Mouse (Mus musculus) limb, embryonic 15.5 days (tissue): ENCODE measurements around the gene Atrnl1. TPM values are rescaled to one million over a fixed set of nuclear protein-coding genes. Genes with fewer than 3 reads are reported as not detected.

Source experiments
- ATAC-seq: fragments of 200-750 bp; cut with Nextera tagmentation; 2 replicates; pipeline ENCODE4 v1.8.0; 2017; ENCODE audit warnings: low read depth, moderate TSS enrichment; ENCODE audit not compliant: insufficient number of reproducible peaks, low FRiP score, low TSS enrichment
- H3K27ac ChIP-seq: fragments of 300-500 bp; sonication (generic); 2 replicates; pipeline ENCODE4 v1.5.1; 2015; ENCODE audit warnings: moderate library complexity, mild to moderate bottlenecking, inconsistent platforms
- H3K27me3 ChIP-seq: fragments of 300-500 bp; sonication (generic); 2 replicates; pipeline ENCODE4 v1.6.1; 2015; ENCODE audit warnings: inconsistent platforms
- H3K36me3 ChIP-seq: fragments of 300-500 bp; sonication (generic); 2 replicates; pipeline ENCODE4 v1.6.1; 2015; ENCODE audit warnings: inconsistent platforms
- H3K4me1 ChIP-seq: fragments of 300-500 bp; sonication (generic); 2 replicates; pipeline ENCODE4 v1.6.1; 2015; ENCODE audit warnings: inconsistent platforms
- H3K4me2 ChIP-seq: fragments of 300-500 bp; sonication (generic); 2 replicates; pipeline ENCODE4 v1.6.1; 2015; ENCODE audit warnings: mild to moderate bottlenecking, inconsistent platforms
- H3K4me3 ChIP-seq: fragments of 300-500 bp; sonication (generic); 2 replicates; pipeline ENCODE4 v1.5.1; 2015; ENCODE audit warnings: mild to moderate bottlenecking, inconsistent platforms
- H3K9ac ChIP-seq: fragments of 300-500 bp; sonication (generic); 2 replicates; pipeline ENCODE4 v1.6.1; 2015; ENCODE audit warnings: inconsistent platforms
- H3K9me3 ChIP-seq: fragments of 300-500 bp; sonication (generic); 2 replicates; pipeline ENCODE4 v1.6.1; 2016; ENCODE audit warnings: inconsistent platforms
- WGBS: fragments of 180-500 bp; shearing (Covaris S2); methylation state at CpG from one replicate; pipeline ENCODE4 v1.1.7; 2015; 5-methylcytosine and 5-hydroxymethylcytosine counted together
- polyA plus RNA-seq: library from polyadenylated mRNA; unstranded; fragments of >200 nt; fragmentation: Nextera tagmentation; extraction: Ambion mirVana; gene quantifications from 2 replicates; pipeline ENCODE4 v1.2.1, GENCODE M21; 2015

Atrnl1 gene
- polyA plus RNA-seq, 1 experiment from 2014 or later, result 7.7 TPM

DNA sequence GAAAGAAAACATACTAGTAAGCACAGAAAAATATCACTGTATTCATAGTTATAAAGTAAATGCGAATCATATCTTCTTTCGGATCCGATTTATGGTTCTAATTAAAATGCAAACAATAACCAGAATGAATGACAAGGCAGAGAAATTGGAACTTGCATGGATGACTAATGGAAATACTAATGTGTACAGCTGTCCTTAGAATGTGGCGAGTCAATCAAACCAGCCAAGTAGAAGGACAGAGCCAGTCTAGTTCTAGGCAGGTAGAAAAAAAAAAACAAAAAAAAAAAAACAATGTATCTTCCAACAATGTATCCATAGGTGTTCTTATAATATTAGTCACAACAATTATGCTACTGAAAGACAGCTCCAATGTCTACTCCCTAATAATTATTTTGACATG lies 116.2 kb downstream of the Atrnl1 start:
- H3K27me3 ChIP-seq, result no peaks in the 10 kb centered on the region
- no peak overlapping the region for H3K4me3 ChIP-seq
- no peaks in the 10 kb centered on the region; the same call in 1 of the 2 replicates for H3K4me1 ChIP-seq
- H3K4me2 ChIP-seq, result no peak overlapping the region
- no peaks in the 10 kb centered on the region for H3K9me3 ChIP-seq
- no peak overlapping the region for H3K9ac ChIP-seq
- no peak overlapping the region for H3K27ac ChIP-seq
- WGBS, result 91% methylated on average over 4 of the region's 4 CpGs
- H3K36me3 ChIP-seq, result peaks cover 21% of the 10 kb centered on the region
- ATAC-seq, result no peak

DNA sequence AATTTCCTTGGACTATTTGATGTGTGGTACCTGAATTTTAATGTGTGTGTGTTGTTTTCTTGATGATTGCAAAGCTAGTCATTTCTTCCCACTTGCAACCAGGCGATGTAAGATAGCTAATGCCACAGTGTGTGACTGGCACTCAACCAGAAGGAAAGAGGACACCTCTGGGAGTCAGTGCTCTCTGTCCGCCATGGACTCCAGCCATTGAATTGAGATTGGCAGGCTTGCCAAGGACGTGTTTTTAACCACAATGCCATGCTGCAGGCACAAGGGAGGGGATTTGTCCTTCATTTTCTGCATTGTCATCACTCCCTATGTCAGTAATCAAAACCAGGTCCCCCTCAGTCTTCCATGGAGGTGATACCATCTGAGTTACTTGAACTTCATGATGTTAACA lies 126.6 kb downstream of the Atrnl1 start:
- Histone ChIP-seq H3K9ac (no peak overlapping the region), H3K27ac (no peak overlapping the region), H3K27me3 (no peaks in the 10 kb centered on the region), H3K9me3 (no peaks in the 10 kb centered on the region), H3K4me1 (no peaks in the 10 kb centered on the region), H3K4me3 (no peak overlapping the region), H3K4me2 (no peak overlapping the region), H3K36me3 (peaks cover 15% of the 10 kb centered on the region)
- no peak for ATAC-seq
- WGBS, result 82% methylated on average over 3 of the region's 3 CpGs

DNA sequence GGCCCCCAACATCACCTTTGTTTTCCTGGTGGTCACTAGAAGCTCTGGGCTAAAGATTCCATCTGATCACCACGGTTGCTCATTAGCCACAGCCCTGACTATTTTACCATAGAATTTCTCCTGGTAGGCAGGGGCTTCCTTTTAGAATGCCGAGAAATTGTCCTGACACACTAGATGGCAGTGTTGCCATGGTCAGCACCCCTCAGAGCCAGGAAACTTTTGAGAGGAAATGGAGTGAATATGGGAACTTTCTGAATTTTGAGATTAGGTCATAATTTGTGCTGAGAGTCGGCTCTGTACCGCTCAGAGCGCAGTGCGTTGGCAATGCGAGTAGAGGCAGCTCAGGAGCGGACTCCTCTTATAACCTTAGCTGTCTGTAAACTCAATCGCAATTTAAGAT lies 134.7 kb downstream of the Atrnl1 start:
- H3K27me3 ChIP-seq, result no peaks in the 10 kb centered on the region
- ATAC-seq, result no peak

DNA sequence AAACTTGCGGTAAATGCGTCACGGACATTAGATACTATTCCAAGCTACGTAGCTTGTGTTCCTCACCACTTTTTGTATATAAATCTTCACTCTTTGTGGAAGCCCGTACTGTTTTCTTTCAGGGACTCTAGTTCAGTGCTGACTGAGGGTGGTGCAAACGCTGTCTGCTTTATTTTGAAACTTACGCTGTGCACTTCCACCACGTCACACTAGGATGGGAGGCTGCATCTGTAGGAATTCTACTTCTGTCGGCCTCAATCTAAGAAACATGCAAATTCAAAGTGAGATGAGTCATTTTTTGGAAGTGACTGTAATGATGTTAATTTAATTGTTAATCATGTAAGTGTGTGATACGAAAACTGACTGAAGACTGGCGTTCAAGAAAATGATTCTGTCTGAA lies 135.7 kb downstream of the Atrnl1 start:
- WGBS, result 90% methylated on average over 11 of the region's 11 CpGs
- no peak for ATAC-seq
- H3K4me3 ChIP-seq, result no peak overlapping the region
- no peak overlapping the region for H3K4me2 ChIP-seq
- H3K4me1 ChIP-seq, result no peaks in the 10 kb centered on the region
- no peaks in the 10 kb centered on the region for H3K27me3 ChIP-seq
- no peaks in the 10 kb centered on the region for H3K9me3 ChIP-seq
- no peak overlapping the region for H3K27ac ChIP-seq
- H3K36me3 ChIP-seq, result peaks cover 4% of the 10 kb centered on the region; the same call in 1 of the 2 replicates
- no peak overlapping the region for H3K9ac ChIP-seq

More for the DNA sequence above, 134.7 kb downstream of the Atrnl1 start:
- Histone ChIP-seq H3K4me2 (no peak overlapping the region), H3K27ac (no peak overlapping the region), H3K9ac (no peak overlapping the region), H3K4me3 (no peak overlapping the region), H3K36me3 (peaks cover 4% of the 10 kb centered on the region; the same call in 1 of the 2 replicates), H3K4me1 (no peaks in the 10 kb centered on the region), H3K9me3 (no peaks in the 10 kb centered on the region)
- WGBS, result 50% methylated on average over 9 of the region's 9 CpGs

DNA sequence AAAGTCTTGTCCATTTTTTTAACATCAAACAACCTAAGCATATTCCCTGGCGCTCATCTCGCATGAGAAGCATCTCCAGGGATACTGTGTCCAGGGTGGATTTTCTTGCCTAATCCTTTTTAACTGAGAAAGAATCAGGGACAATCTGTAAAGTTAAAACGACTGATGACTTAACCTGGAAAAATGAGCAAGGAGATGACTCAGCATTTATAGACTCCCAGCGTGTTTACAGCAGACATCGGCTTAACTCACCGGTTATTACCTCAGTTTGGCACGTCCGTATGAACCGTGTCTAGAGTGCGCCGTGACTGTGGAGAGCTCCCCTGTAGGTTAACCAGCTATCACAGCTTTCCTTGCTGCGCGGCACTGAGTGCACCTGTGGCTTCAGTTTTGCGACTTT lies 141.4 kb downstream of the Atrnl1 start:
- WGBS, result 74% methylated on average over 14 of the region's 14 CpGs
- H3K27ac ChIP-seq, result no peak overlapping the region
- no peaks in the 10 kb centered on the region for H3K4me1 ChIP-seq
- no peak overlapping the region for H3K4me2 ChIP-seq
- H3K9me3 ChIP-seq, result no peaks in the 10 kb centered on the region
- no peak overlapping the region for H3K9ac ChIP-seq
- H3K36me3 ChIP-seq, result 0 out of 2 replicates have a peak, but pooled peaks cover 7% of the 10 kb centered on the region
- ATAC-seq, result no peak
- H3K27me3 ChIP-seq, result no peaks in the 10 kb centered on the region
- no peak overlapping the region for H3K4me3 ChIP-seq

DNA sequence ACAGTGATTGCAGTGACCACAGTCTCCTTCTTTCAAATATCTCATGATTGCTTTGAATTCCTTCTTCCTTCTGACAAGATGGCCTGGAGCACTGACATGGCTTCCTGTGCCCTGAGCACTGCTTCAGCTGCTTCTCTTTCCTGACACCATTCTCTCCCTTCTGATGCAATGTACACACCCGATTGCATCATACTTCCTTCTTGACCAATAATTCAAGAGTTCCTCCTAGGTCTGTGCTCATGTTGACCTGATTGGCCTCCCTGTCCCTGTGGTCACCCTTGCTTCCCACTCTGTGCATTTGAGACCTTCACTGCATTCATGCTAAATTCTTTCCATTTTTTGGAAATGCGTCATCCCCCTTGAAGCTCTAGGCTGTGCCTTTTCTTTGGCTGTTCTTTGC lies 151.7 kb downstream of the Atrnl1 start:
- 89% methylated on average over 2 of the region's 2 CpGs for WGBS
- Histone ChIP-seq H3K27me3 (no peaks in the 10 kb centered on the region), H3K4me3 (no peak overlapping the region), H3K9ac (no peak overlapping the region), H3K4me2 (no peak overlapping the region), H3K4me1 (no peaks in the 10 kb centered on the region), H3K36me3 (peaks cover 5% of the 10 kb centered on the region; the same call in 1 of the 2 replicates), H3K27ac (no peak overlapping the region), H3K9me3 (no peaks in the 10 kb centered on the region)
- ATAC-seq, result no peak

DNA sequence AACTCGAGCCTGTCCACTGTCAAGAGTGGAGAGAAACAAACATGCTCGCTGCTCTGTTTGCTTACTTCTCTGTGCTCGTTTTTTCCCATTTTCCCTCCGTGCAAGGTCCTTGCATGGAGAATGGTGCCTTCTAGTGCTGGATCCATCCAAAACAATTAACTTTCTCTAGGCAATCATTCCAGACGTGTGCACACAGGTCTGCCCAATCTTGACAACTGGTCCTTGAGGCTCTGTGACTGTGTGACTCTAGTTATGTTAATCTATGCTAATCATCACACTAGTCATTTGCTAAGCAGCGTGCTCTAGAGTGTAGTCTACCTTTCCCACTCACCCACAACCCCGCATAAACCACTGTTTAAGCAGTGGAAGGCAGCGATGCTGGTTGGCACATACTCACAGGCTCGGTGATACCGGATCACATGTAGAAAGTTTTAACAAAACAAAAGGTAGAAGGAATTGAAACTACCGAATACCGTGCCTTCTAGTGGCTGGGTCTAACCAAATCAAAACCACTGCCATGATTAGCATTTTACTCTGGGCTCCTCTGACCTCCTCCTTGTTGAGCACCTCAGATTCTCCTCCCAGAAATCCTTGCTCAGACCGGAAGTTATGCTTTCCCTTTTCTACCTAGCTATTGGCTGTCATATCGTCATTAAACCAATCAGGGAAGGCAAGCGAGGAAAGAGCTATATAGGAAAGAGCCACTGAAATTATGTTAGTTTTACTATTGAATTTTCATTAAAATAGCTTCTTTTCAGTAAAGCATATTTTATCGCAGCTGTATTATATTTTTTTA lies 153.9 kb downstream of the Atrnl1 start:
- Histone ChIP-seq H3K4me2 (no peak overlapping the region), H3K9ac (no peak overlapping the region), H3K9me3 (no peaks in the 10 kb centered on the region), H3K27ac (no peak overlapping the region), H3K4me3 (no peak overlapping the region), H3K27me3 (no peaks in the 10 kb centered on the region), H3K4me1 (no peaks in the 10 kb centered on the region), H3K36me3 (peaks cover 5% of the 10 kb centered on the region; the same call in 1 of the 2 replicates)
- 86% methylated on average over 16 of the region's 16 CpGs for WGBS
- ATAC-seq, result no peak

DNA sequence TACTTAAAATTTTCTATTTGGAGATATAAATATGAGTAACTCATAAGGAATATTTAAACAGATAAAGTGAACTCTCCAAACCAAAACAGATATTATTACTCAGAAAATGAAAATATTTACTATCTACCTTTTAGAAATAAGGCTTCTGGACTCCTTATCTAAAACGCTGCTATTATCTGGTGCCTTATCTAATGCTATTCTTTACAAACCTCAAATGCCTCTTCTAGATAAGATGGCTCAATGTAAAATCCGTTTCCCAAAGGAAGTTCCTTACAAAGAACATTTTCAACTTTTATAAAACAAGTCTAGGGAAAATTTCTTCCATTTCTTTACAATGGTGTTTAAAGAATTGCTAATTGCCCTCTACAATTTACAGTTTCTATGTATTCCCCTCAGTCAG lies 156.2 kb downstream of the Atrnl1 start:
- no peak overlapping the region for H3K4me3 ChIP-seq
- 85% methylated on average over 2 of the region's 2 CpGs for WGBS

DNA sequence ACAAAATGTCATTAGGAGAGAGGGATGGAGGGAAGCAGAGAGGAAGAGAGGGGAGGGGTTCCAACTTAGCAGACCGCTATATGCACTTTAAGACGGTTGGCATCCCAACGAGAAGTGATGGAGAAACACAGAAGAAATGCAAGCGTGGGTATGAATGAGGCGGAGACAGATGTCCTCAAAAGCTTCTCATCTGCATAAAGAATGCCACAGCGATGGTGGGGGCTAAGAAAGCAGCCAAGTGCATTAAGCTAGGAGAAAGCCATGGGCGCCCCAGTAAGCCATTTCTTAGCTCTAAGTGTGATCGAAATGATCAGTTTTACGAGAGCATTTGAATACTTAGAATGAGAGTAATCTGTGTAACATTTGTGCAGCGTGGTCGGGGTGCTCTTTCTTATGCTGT lies 157.8 kb downstream of the Atrnl1 start:
- ATAC-seq, result no peak
- no peaks in the 10 kb centered on the region for H3K36me3 ChIP-seq
- no peak overlapping the region for H3K9ac ChIP-seq
- H3K27me3 ChIP-seq, result no peaks in the 10 kb centered on the region
- WGBS, result 93% methylated on average over 11 of the region's 11 CpGs
- H3K4me1 ChIP-seq, result no peaks in the 10 kb centered on the region
- no peak overlapping the region for H3K4me3 ChIP-seq
- no peak overlapping the region for H3K27ac ChIP-seq
- no peaks in the 10 kb centered on the region for H3K9me3 ChIP-seq
- no peak overlapping the region for H3K4me2 ChIP-seq

More for the DNA sequence above, 156.2 kb downstream of the Atrnl1 start:
- Histone ChIP-seq H3K27ac (no peak overlapping the region), H3K27me3 (no peaks in the 10 kb centered on the region), H3K36me3 (no peaks in the 10 kb centered on the region), H3K9me3 (no peaks in the 10 kb centered on the region), H3K9ac (no peak overlapping the region), H3K4me1 (no peaks in the 10 kb centered on the region), H3K4me2 (no peak overlapping the region)
- no peak for ATAC-seq

DNA sequence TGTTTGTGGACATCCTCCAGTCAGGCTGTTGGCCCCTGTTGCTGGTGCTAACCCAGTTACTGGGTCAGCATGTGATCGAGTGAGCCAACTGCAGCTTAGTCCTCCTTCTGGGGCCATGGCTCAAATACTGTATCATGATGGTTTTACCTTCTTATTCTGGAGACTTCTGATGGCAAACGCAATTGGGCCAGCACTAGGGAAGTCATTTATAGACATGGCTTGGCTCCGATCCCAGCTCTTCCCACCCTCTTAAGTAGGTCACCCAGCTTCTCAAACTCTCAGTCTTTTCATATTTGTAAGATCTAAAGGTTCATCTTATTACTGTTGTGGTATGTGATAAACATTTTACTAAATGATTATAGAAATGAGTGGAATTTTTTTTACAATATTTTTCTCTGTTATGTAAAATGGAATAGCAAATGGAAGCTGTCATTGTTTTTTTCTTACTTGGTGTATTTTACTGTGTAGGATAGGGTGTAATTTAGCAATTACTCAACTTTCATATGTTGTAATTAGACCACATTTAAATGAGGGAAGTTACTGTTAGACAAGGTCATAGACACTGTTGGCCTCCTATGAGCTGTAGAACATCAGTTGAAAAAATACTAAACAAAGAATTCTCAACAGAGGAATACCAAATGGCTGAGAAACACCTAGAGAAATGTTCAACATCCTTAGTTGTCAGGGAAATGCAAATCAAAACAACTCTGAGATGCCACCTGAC lies 171.7 kb downstream of the Atrnl1 start:
- Histone ChIP-seq H3K27me3 (no peaks in the 10 kb centered on the region), H3K4me1 (no peaks in the 10 kb centered on the region), H3K27ac (no peak overlapping the region), H3K36me3 (no peaks in the 10 kb centered on the region), H3K9ac (no peak overlapping the region), H3K4me2 (no peak overlapping the region), H3K9me3 (no peaks in the 10 kb centered on the region), H3K4me3 (no peak overlapping the region)
- ATAC-seq, result no peak
- WGBS, result 77% methylated on average over 3 of the region's 3 CpGs

DNA sequence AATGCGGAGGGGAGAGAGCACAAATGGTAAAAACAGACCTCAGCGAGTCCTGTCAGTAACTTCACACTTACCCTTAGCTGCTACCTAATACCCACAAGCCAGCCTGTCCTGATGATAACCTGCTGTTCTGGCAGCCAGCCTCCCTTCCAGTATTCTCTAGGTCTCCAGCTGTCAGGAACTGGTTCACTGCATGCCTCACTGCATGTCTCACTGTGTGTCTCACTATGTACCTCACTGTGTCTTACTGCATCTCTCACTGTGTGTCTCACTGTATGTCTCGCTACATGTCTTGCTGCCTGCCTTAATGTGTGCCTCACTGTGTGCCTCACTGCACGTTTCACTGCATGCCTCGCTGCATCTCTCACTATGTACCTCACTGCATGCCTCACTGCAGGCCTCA lies 175.9 kb downstream of the Atrnl1 start:
- H3K4me3 ChIP-seq, result no peak overlapping the region
- H3K4me2 ChIP-seq, result no peak overlapping the region
- H3K36me3 ChIP-seq, result no peaks in the 10 kb centered on the region
- no peak overlapping the region for H3K27ac ChIP-seq
- H3K4me1 ChIP-seq, result no peaks in the 10 kb centered on the region
- no peaks in the 10 kb centered on the region for H3K9me3 ChIP-seq
- no peaks in the 10 kb centered on the region for H3K27me3 ChIP-seq
- ATAC-seq, result no peak
- WGBS, result 62% methylated on average over 5 of the region's 5 CpGs
- H3K9ac ChIP-seq, result no peak overlapping the region

DNA sequence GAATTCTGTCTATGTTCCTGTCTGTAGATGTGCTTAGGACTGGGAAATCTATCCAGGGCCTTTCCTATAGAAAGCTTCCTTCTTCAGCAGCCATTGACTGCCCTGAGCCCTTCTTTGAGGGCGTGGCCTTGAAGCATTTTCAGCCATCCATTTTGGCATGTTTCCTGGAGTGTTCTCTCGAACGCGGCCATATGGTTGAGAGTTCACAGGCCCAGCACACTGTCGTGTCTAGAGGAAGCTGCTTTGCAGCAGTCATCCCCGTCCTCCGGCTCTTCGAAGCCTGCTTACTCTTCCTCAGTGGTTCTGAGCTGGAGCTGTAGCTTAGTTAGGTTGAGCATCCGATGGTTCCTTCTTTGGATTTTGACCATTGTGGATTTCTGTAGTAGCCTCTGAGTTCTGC lies 191.4 kb downstream of the Atrnl1 start:
- H3K27me3 ChIP-seq, result no peaks in the 10 kb centered on the region
- no peaks in the 10 kb centered on the region for H3K36me3 ChIP-seq
- no peak overlapping the region for H3K4me3 ChIP-seq
- no peaks in the 10 kb centered on the region for H3K9me3 ChIP-seq
- WGBS, result 83% methylated on average over 9 of the region's 9 CpGs
- H3K4me1 ChIP-seq, result peaks cover 10% of the 10 kb centered on the region
- ATAC-seq, result no peak
- no peak overlapping the region for H3K27ac ChIP-seq
- no peak overlapping the region for H3K4me2 ChIP-seq
- H3K9ac ChIP-seq, result no peak overlapping the region
